Mouse (Mus musculus) T-helper 2 cell (primary cell): Measurements from ENCODE around the gene Clstn2.

Source experiments
- in situ Hi-C: fragments of 300-600 bp; cut with MboI, MseI; formaldehyde crosslinking; loops from one replicate; pipeline ENCODE4 v1.15.1; 2025; ENCODE audit warnings: high pct_unique_total_duplicates

The Clstn2 gene

DNA sequence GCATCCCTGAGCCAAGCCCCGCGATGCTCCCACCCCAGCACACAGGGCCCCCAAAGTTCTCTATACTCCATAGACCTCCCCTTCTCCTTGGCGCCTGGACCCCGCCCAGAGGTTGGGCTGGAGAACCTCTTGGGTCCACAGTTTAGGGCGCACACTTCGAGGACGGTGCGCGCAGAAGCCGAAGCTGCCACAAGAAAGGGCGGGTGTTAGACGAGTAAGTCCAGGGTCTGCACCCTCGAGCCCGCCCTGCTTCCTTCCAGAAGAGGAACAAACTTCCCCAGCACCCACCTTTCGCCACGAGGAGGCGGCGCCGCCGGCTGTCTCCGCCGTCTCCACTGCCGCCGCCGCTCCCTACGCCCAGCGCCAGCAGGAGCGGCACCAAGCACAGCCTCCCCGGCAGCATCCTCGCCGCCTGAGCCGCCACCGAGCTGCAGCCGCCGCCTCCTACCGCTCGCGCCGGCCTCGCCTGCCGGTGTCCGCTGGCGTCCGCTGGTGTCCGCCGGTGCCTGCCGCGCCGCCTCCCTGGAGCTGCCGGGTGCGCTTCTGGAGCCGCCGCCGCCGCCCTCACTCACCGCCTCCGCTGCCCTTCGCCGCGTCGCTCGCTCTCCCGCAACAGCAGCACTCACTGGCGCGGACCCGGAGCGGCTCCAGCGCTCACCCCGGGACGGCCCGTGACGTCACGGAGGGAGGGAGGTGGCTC is at the start of gene Clstn2:
Clstn2 (minus strand) TSS at position 609 of the 700 bp plus-strand sequence.
- in situ Hi-C loops: no loop called here

DNA sequence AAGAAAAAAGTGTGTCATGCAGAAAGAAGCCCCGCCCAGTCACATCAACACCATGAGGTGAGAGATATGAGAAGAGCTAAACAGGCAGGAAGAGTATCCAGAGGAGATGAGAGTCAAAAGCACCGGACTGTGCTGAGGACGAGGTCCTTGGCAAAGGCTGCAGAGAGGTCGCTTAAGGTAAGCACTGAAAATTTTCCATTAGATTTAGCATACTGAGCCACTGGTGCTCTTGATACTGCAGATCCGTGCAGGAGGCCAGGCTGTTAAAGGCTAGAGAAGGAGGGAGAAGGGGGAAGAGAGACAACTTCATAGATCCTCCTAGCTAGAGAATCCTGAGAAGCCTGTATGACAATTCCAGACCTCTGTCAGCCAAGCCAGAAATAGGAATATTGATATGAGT is 34.8 kb upstream of the Clstn2 start:
- in situ Hi-C loops: no loop called here

DNA sequence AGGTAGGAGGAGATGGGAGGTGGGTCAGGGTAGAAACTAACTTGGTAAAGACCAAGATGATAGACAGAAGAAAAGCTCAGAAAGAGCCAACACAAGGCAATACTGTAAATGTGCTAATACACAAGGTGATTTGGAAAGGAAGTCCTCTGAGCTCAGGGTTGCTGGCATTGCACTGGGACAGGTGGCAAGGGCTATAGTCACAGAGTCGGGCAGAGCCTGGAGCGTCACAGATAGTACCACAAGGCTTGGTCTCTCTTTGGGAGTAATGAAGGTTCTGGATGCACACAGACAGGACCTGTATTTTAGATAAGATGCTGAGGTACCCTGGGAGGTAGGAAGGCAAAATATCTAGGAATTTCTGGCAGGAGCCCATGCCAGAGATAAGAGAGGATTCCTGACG is 28.7 kb upstream of the Clstn2 start:
- in situ Hi-C loops: no loop called here

DNA sequence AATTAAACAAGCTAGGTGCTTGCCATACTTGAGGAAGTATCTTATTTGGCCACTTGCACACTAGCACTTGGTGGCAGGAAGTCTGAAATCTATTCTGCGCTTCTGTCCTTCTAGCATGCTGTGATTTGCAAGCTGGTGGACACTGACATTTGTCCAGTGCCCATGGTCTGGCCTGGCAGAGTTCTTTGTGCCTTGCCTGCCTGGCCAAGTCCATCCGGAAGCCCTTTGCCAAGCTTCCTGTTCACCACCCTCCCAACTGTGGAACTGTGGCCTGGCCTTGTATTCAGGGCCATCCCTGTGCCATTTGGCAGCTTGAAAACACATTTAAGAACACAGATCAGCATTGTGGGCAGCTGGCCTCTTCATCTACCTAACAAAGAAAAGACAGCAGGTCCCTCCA is 24.3 kb upstream of the Clstn2 start:
- in situ Hi-C loops: no loop called here

DNA sequence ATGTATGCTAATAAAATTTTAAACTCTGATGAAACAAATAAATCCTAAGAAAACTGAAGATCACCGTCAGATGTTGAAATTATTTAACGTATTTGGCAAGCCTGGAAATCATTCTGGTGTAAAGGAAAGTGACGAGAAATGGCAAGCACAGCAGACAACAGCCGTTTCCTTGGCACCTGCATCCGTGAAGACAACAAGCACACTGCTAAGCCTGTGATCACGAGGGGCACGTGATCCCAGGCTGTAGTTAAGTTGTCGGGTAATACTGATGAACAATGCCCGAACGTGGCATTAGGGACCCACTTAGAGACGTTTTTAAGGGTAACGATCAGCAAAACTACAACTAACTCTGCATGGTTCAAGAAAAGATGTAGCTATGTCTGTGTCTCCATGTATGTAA is 18.4 kb upstream of the Clstn2 start:
- in situ Hi-C loops: no loop called here

DNA sequence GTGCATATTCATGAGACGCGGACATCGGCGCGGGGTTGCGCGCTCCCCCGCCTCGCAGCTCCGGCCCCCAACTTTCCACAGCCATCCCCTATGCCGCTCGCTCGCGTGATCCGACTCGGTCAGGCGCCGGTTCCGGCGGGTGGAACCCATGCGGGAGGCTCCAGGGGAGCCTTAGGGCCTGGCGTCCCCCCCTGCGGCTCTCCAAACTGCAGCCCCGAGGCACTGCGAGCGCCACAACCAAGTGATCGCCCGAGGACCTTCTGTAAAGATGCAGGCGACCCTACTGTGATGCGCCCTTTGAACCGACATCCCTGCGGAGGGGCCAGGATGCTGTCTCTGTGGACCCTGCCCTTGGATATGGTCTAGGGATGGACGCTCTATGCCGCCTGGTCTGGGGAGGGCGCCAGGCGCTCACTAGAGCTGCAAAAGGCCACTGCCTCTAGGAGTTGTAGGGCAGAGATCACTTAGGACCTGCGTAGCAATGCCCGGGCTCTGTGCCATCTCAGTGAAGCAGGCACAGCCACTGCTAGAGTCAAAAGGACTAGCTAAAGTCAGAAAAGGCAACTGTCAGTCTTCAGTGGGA is 383 bp upstream of the Clstn2 start:
- in situ Hi-C loops: no loop called here

DNA sequence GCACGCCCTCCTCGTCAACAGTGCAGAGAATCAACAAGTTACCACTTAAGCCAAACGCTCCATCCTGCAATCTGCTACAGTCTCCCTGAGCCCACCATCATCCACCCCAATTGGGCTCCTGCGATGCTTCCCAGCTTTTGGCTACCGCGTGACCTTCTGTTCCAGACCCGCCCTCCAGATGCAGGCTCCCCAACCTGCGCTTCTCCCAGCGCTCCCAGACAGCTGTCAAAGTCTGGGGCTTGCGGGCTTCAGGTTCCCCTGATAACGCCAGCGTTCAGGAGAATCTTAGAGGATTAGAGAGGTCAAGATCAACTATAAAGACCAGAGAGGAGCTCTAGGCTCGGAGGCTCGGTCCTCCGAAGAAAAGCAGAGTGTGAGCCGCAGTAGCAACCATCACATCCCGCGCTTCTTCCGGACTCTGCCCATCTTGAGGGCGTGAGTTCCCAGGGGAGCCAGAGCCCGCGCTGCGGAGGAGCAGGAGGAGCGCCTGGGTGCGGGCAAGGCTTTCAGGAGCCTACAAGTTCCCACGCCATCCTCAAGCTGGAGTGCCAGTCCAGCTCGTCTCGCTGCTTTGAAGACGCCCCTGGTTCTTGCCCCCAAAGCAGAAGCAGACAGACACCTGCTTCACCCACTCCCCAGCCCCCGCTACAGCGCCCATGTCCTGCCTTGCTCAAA is 946 bp downstream of the Clstn2 start:
- in situ Hi-C loops: no loop called here

DNA sequence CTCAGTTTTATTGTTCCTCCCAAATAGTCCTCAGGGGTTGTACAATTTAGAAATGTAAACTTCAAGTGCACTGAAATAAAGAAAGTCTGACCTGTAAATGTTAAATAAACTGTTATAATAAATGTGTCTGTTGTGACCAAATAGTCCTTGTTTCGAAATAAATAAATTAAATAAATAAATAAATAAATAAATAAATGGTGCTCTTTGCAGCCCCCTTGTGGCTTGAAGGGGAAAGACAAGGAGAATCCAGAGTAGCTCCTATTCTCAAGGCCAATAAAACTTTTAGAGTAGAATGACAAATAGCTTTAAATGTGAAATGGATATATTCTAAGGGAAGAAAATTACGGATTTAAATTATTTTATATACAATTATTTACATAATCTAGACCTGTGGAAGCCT is 2.3 kb downstream of the Clstn2 start:
- in situ Hi-C loops: no loop called here

DNA sequence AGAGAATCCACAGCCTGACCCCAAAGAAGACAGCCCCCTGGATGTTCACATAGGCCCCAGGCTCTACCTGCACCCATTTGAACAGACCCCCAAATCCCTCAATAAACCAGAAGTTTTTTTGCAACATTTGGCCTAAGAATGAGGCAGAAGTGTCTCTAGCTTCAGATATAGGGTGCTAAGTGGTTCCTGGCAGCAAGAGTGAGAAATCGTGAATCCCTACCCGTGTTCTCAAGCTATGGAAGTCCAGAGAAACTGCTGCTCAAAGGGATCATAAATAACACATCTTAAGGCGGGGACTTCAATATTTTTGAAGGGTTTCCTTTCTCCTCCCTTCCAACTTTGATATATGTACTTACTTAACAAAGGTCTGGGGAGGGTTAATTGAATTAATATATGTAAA is 7.4 kb downstream of the Clstn2 start:
- in situ Hi-C loops: no loop called here

DNA sequence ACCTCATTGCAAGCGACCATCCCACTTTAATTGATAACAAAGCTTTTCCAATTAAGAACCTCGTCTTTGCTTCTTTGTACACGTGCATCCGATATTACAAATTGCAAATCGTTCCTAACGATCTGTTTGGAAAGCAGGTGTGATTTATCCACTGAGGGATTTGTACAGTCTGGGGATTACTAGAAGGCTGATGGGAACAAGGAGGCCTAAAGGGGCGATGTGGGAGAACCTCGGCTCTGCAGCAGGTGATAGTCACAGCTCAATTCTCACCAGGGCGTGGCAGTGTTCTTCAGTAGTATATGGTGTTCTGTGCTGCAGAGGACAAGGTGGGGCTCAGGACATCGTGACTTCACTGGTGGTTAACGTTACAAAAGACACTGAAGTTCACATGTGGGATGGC is 9.9 kb downstream of the Clstn2 start:
- in situ Hi-C loops: no loop called here

DNA sequence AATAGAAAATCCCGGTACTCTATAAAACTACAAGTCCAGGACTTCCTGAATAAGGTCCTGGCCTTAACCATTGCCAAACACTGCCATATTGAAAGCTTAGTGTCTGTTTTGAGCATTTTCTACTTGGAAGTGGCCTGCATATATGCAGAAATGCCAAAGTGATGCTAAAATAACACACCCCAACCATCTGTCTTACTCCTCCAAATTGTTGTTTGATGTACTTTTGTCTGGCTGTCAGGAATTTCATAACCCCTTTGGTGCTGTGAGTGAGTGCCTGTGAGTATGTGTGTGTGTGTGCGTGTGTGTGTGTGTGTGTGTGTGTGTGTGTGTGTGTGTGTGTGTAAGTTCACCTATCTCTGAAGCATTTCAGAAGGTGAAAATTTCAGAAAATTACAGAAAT is 13.1 kb downstream of the Clstn2 start:
- in situ Hi-C loops: no loop called here

DNA sequence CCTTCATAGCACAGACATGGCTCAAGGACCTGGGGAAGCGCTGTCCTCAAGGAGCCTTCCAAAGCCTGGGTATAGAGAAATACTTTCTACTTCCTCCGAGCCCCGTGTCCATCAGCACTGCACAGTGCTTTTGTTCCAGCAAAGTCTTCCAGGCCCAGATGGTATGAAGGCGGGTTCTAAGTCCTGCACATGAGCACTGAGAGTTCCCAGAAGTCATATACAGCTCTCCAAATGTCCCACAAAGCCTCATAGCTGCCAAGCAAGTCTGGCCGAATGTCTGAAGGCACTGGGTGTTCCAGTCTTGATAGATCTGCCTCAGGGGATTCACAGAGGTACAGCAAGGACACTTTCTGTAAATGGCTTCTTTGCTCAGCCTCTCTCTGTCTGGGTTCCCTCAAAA is 14.3 kb downstream of the Clstn2 start:
- in situ Hi-C loops: no loop called here

DNA sequence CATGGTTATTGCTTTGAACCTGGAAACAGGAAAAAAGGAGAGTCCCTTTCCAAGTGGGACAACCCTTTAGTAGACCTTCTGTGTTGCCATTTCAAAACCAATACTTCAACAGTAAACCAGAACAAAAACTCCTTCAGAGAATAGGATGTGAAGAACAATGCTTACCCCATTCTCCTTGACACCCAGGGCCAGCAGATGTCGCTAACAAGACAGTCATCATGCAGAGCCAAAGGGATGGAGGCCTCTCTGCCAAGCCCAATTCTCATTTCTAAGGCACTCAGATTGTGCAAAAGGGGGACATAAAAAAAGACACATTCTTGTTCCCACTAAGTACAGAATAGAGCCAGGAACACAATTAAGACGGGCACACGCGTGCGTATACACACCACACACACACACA is 16.4 kb downstream of the Clstn2 start:
- in situ Hi-C loops: no loop called here

DNA sequence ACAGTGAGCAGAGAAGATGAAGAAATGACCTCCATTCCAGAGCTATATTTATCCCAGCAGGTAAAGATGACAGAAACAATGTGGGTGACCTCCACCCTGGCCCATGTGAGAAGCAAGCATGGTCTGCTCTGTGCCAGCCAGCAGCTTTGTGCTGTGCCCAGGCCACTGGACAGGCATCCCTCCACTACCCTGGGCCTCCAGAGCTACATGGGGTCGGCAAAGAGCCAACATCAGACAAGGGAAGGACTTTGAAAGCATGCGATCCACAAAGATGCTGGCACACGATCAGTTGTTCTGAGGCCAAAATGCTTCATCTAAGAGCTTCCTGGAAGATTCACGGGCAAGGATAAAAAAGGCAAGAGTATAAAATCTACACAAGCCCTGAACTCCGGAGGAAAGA is 36.6 kb downstream of the Clstn2 start:
- in situ Hi-C loops: no loop called here

DNA sequence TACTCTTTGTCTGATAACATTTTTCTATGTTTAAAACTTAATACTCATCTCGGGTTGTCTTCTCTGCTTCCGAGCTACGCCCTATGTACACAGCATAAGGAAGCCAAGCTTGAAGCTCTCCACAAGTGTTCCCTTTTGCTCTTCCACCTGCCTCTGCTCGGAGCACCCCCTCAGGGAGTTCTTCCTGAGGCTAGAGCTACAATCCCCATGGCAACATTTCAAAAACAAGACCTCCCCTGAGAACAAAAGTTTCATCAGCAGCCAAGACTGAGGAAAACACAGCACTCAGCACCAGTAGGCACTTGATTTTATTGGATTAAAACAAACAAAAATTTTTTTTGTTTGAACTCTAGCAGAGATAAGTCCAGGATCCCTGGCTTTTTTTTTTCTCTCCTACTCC is 37.3 kb downstream of the Clstn2 start:
- in situ Hi-C loops: no loop called here

DNA sequence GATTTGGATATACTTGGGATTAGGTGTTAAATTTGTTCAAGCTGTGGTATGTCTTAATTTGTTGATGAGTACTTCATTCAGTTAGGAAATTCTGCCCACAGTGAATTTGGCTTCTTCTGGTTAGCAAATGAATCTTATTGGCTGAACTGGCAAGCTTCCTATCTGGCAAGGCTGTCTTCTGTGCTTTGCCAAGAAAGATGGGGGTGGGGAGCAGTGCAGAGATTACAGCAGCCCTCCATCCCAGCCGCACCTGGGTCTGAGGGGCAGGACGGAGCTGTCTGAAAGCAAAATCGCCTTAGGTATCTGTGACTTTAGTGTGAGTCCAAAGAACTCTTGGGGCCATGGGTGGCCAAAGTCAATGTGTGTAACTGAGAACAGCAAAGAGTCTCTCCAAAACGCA is 40.9 kb downstream of the Clstn2 start:
- in situ Hi-C loops: no loop called here

DNA sequence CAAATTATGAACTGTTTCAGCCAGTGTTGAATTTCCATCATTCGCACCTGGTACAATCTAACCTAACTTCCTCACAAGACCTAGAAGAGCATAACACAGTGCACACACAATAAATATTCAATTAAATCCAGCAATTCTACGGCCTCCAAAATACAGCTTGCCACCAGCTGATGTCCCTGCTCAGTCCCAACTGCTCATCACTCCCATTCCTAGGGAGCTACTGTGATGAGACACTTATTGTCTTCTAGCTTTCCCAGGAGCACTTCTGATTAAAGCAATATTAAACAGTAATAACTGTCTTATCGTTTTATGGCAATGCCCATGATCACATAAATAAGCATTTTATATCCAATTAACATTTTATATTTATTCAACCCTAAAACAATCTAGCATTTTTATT is 55.6 kb downstream of the Clstn2 start:
- in situ Hi-C loops: no loop called here

DNA sequence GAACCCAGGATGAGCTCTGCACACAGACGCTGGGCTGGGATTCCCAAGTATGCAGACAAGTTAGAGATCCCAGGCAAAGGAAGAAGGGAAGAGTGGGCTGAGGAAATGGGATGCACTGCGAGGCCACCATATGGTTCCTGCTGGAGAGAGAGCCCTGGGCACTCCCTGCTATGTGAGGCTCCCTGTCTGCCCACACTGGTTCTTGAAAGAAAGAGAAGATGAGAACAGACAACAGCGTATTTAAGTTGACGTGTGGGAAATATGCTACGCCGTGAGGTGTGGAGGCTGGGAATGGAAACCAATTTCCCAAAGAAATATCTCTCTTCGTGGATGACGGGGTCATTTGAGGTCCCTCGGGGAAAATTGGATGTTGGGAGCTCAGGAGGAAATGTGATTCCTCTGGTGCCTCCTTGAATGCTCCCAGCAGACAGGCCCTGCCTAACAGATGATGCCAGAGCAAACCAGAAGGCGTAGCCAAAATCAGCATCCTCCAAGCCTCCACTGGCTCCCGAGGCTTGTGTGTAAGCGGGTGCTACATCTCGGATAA is 58.1 kb downstream of the Clstn2 start:
- in situ Hi-C loops: no loop called here

DNA sequence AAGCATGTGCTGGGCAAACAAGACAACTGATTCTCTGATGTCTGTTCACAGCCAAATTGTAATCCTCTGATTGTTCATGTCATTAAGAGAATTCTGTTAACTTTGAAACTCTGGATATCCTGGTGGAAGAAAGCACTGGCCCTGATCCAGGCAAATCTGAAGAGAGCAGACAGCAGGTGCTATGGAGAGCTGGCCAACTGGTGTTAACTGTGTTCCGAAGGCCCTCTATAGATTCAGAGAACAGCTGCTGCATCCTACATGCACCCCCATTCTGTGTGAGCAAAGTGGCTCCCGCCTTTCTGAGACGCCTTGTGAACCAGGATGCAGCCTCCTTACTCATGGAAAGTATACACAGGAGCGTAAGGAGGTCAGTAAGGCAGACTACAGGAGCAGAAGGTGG is 66.3 kb downstream of the Clstn2 start:
- in situ Hi-C loops: no loop called here

DNA sequence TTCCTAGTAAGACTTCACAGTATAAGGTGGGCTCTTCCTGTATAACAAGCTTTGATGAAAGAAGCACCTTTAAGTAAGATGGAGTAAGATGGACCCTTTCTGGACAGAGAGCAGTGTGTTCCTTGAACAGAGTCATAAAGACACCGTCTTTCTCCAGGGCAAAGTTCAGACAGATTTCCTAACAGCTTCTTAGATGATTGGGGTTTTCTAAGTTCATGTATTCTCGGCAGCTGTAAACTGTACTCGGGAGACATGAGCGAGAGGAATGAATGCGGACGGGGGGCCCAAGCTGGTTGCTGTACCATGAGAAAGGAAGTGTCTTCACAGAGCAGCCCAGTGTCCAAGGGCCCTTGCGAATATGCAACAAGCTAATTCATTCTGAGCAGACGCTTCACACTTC is 75.5 kb downstream of the Clstn2 start:
- in situ Hi-C loops: no loop called here

DNA sequence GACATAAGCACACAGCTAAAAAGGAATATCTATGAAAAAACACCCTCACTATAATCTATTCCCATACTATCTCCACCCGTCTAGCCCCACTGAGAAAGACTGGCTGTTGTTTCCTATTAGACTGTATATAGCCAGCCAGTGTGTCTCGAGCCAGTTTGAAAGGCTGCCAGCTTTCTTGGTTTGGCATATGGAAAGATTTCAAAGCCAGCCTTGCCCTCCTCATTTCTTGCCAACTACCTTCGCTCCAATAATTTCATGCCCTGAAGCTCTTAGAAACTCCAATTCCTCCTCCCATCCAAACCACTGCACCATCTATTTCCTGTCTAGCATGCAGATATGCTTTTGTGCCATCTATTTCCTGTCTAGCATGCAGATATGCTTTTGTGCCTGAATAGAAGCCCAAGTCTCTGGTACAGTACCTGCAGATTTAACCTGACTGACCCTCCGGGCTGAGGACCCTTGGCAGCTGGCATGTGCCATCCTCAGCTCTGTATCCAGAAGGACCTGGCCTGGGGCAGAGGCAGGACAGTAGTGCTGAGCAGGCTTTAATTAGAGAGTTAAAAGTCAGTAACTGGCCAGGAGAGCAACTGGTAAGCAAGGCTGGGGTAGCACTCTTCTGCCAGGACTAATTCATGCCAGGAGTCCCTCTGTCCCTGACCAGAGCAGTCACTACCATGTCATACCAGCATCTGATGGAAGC is 76.4 kb downstream of the Clstn2 start:
- in situ Hi-C loops: no loop called here

DNA sequence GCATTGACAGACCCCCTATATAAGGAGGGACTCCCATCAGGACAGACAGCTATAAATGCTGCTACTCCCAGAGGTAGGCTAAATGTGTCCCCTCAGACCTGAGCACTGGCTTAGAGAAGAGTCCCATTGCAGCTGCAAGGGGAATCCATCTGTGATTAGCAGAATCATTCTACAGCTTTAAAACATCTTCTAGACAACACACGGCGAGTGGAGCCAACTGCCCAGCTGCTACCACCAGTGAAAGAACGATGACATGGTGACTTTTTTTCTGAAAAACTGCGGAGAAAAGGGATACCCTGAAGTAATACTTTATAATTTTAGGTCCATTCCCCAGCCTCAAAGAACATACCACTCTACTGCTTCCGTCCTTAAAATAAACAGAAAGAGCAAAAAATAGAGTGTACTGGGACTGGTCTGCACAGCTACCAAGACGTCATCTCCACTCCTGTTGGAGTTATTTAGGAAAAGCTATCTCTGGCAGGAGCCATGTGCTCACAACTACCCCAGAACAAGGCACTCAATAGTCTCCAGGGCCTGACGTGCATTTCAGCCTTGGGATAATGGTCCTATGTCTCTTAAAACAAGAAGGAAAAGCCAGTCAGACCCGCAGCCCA is 79.1 kb downstream of the Clstn2 start:
- in situ Hi-C loops: no loop called here
